Mouse (Mus musculus) limb, embryonic 14.5 days (tissue): ENCODE results near the gene Dmkn. TPM values are rescaled to one million over a fixed set of nuclear protein-coding genes. Genes with fewer than 3 reads are reported as not detected.

Experiments
- ATAC-seq: fragments of 200-750 bp; cut with Nextera tagmentation; 2 replicates; pipeline ENCODE4 v1.8.0; 2017; ENCODE audit warnings: low read depth, moderate number of reproducible peaks, moderate TSS enrichment; ENCODE audit not compliant: low FRiP score
- DNase-seq: peaks from one replicate; pipeline ENCODE4 v3.0.0-alpha.2; 2015; ENCODE audit warnings: low spot score
- H3K27ac ChIP-seq: fragments of 300-500 bp; sonication (generic); replicated peaks from 2 replicates; pipeline ENCODE4 v1.5.1; 2014; ENCODE audit warnings: low read depth, mild to moderate bottlenecking, low read length, moderate library complexity, mixed read lengths
- H3K27me3 ChIP-seq: fragments of 300-500 bp; sonication (generic); 2 replicates; pipeline ENCODE4 v1.6.1; 2014; ENCODE audit warnings: low read length, mixed read lengths; ENCODE audit not compliant: control insufficient read depth, insufficient read depth
- H3K36me3 ChIP-seq: fragments of 300-500 bp; sonication (generic); 2 replicates; pipeline ENCODE4 v1.6.1; 2014; ENCODE audit warnings: mild to moderate bottlenecking, low read length, moderate library complexity, mixed read lengths; ENCODE audit not compliant: control insufficient read depth, insufficient read depth
- H3K4me1 ChIP-seq: fragments of 300-500 bp; sonication (generic); 2 replicates; pipeline ENCODE4 v1.6.1; 2014; ENCODE audit warnings: antibody characterized with exemption, low read length, mixed read lengths; ENCODE audit not compliant: control insufficient read depth, insufficient read depth
- H3K4me2 ChIP-seq: fragments of 300-500 bp; sonication (generic); replicated peaks from 2 replicates; pipeline ENCODE4 v1.6.1; 2014; ENCODE audit warnings: low read depth, mild to moderate bottlenecking, low read length, moderate library complexity; ENCODE audit not compliant: severe bottlenecking
- H3K4me3 ChIP-seq: fragments of 300-500 bp; sonication (generic); replicated peaks from 2 replicates; pipeline ENCODE4 v1.5.1; 2014; ENCODE audit warnings: low read length
- H3K9ac ChIP-seq: fragments of 300-500 bp; sonication (generic); 2 replicates; pipeline ENCODE4 v1.6.1; 2014; ENCODE audit warnings: mild to moderate bottlenecking, low read depth, low read length, moderate library complexity; ENCODE audit not compliant: severe bottlenecking
- H3K9me3 ChIP-seq: fragments of 300-500 bp; sonication (generic); 2 replicates; pipeline ENCODE4 v1.6.1; 2016; ENCODE audit warnings: low read length; ENCODE audit not compliant: control insufficient read depth
- POLR2A ChIP-seq: fragments of 200-500 bp; IDR thresholded peaks from 2 replicates; pipeline ENCODE4 v1.8.0; 2012; ENCODE audit warnings: inconsistent platforms, mild to moderate bottlenecking, moderate library complexity, borderline replicate concordance; ENCODE audit not compliant: insufficient read depth, insufficient read length; ENCODE audit errors: extremely low read depth
- WGBS: fragments of 180-500 bp; shearing (Covaris S2); extraction: QIAGEN DNeasy Blood & Tissue Kit; methylation state at CpG from one replicate; pipeline ENCODE4 v1.1.7; 2014; 5-methylcytosine and 5-hydroxymethylcytosine counted together
- polyA plus RNA-seq, 2 experiments: library from polyadenylated mRNA; depleted of rRNA in 1 of 2; stranded (reverse) in 1 of 2; unstranded in 1 of 2; fragments of >200 nt; fragmentation: Nextera tagmentation in 1 of 2; extraction: Ambion mirVana in 1 of 2; gene quantifications; 2 replicates each; pipeline versions ENCODE4 v1.2.1 to v1.2.3; 2012 to 2014

Gene Dmkn
- polyA plus RNA-seq, 2 experiments: 151 to 289 TPM

- no peaks in the 10 kb centered on the region for H3K9me3 ChIP-seq
- H3K27ac ChIP-seq: no peak overlapping the region
- H3K36me3 ChIP-seq: no peaks in the 10 kb centered on the region
- no peak for ATAC-seq
- TF ChIP-seq POLR2A: no peak
- 58% methylated on average over 5 of the region's 6 CpGs for WGBS
- H3K27me3 ChIP-seq: no peaks in the 10 kb centered on the region
- H3K9ac ChIP-seq: no peak overlapping the region
- no peak overlapping the region for H3K4me3 ChIP-seq
- H3K4me2 ChIP-seq: no peak overlapping the region
- H3K4me1 ChIP-seq: no peaks in the 10 kb centered on the region
- DNase-seq: no peak
Measured at GRCm38 (mm10) chr7:30820131-30820530, 56.6 kb downstream of the Dmkn start.

GRCm38 (mm10) chr7:30820854-30821445 is 57.4 kb downstream of the Dmkn start:
- H3K4me1 ChIP-seq: no peaks in the 10 kb centered on the region
- no peak for DNase-seq
- no peak overlapping the region for H3K27ac ChIP-seq
- no peak for ATAC-seq
- no peak overlapping the region for H3K4me3 ChIP-seq
- H3K9ac ChIP-seq: no peak overlapping the region
- no peaks in the 10 kb centered on the region for H3K36me3 ChIP-seq
- H3K27me3 ChIP-seq: no peaks in the 10 kb centered on the region
- H3K4me2 ChIP-seq: no peak overlapping the region
- H3K9me3 ChIP-seq: no peaks in the 10 kb centered on the region
- 55% methylated on average over 7 of the region's 7 CpGs for WGBS
- no peak for TF ChIP-seq POLR2A

- 66% methylated on average over 5 of the region's 5 CpGs for WGBS
- H3K4me3 ChIP-seq: no peak overlapping the region
- no peak for TF ChIP-seq POLR2A
Measured at GRCm38 (mm10) chr7:30821532-30821931, 58.0 kb downstream of the Dmkn start.

GRCm38 (mm10) chr7:30823675-30824074 is 60.1 kb downstream of the Dmkn start, which contains the start of gene Ffar2:
Gene Ffar2, minus strand, starts transcription at chr7:30823775.
- H3K27me3 ChIP-seq: no peaks in the 10 kb centered on the region
- 90% methylated on average over 18 of the region's 18 CpGs for WGBS
- no peak for TF ChIP-seq POLR2A
- no peak within 1 kb of the TSS for H3K4me3 ChIP-seq
- no peaks in the 10 kb centered on the region for H3K36me3 ChIP-seq
- H3K9ac ChIP-seq: no peak within 1 kb of the TSS
- ATAC-seq (no peak), DNase-seq (no peak)
- no peaks in the 10 kb centered on the region for H3K9me3 ChIP-seq
- no peaks in the 10 kb centered on the region for H3K4me1 ChIP-seq
- no peak within 1 kb of the TSS for H3K27ac ChIP-seq
- no peak within 1 kb of the TSS for H3K4me2 ChIP-seq

More at GRCm38 (mm10) chr7:30821532-30821931, 58.0 kb downstream of the Dmkn start:
- Histone ChIP-seq H3K4me1 (no peaks in the 10 kb centered on the region), H3K27me3 (no peaks in the 10 kb centered on the region), H3K4me2 (no peak overlapping the region), H3K27ac (no peak overlapping the region), H3K9me3 (no peaks in the 10 kb centered on the region), H3K36me3 (no peaks in the 10 kb centered on the region), H3K9ac (no peak overlapping the region)
- DNase-seq: no peak
- ATAC-seq: no peak

GRCm38 (mm10) chr7:30824306-30824705 is 60.8 kb downstream of the Dmkn start:
- DNase-seq: no peak
- no peaks in the 10 kb centered on the region for H3K36me3 ChIP-seq
- H3K4me2 ChIP-seq: no peak overlapping the region
- no peak for ATAC-seq
- H3K27ac ChIP-seq: no peak overlapping the region
- whole genome bisulfite sequencing: 96% methylated on average over 3 of the region's 3 CpGs
- H3K4me1 ChIP-seq: no peaks in the 10 kb centered on the region
- TF ChIP-seq POLR2A: no peak
- no peaks in the 10 kb centered on the region for H3K9me3 ChIP-seq
- no peak overlapping the region for H3K9ac ChIP-seq
- H3K27me3 ChIP-seq: no peaks in the 10 kb centered on the region
- H3K4me3 ChIP-seq: no peak overlapping the region
